Mouse (Mus musculus) liver, embryonic 14.5 days (tissue): ENCODE results near the gene Sowahb. TPM values are rescaled to one million over a fixed set of nuclear protein-coding genes. Genes with fewer than 3 reads are reported as not detected.

Source experiments
- ATAC-seq: fragments of 200-750 bp; cut with Nextera tagmentation; 2 replicates; pipeline ENCODE4 v1.8.0; 2017; ENCODE audit warnings: moderate number of reproducible peaks, mild to moderate bottlenecking, moderate library complexity; ENCODE audit not compliant: insufficient read depth
- DNase-seq, 3 experiments: peaks; one replicate each; pipeline ENCODE4 v3.0.0-alpha.2; 2012 to 2013; ENCODE audit warnings: low read depth in 3 of 3, low spot score in 3 of 3
- H3K27ac ChIP-seq: fragments of 300-500 bp; sonication (generic); 2 replicates; pipeline ENCODE4 v1.5.1; 2014; ENCODE audit warnings: moderate library complexity, mild to moderate bottlenecking, control low read depth, inconsistent platforms
- H3K27me3 ChIP-seq: fragments of 300-500 bp; sonication (generic); 2 replicates; pipeline ENCODE4 v1.6.1; 2014; ENCODE audit warnings: mild to moderate bottlenecking, low read length, moderate library complexity; ENCODE audit not compliant: control insufficient read depth, insufficient read depth
- H3K36me3 ChIP-seq: fragments of 300-500 bp; sonication (generic); replicated peaks from 2 replicates; pipeline ENCODE4 v1.6.1; 2014; ENCODE audit warnings: low read depth; ENCODE audit not compliant: control insufficient read depth, insufficient read depth
- H3K4me1 ChIP-seq, 2 experiments: fragments of 200-500 bp in 1 of 2; fragments of 300-500 bp in 1 of 2; sonication (generic) in 1 of 2; replicated peaks; 2 replicates each; pipeline ENCODE4 v1.6.1; 2012 to 2014; ENCODE audit warnings: antibody characterized with exemption in 1 of 2, inconsistent platforms in 1 of 2, low read length in 1 of 2; ENCODE audit not compliant: control insufficient read depth in 2 of 2, insufficient read depth in 2 of 2
- H3K4me2 ChIP-seq: fragments of 300-500 bp; sonication (generic); 2 replicates; pipeline ENCODE4 v1.6.1; 2014; ENCODE audit warnings: low read depth, mild to moderate bottlenecking, control low read depth, moderate library complexity
- H3K4me3 ChIP-seq, 2 experiments: fragments of 200-500 bp in 1 of 2; fragments of 300-500 bp in 1 of 2; sonication (generic) in 1 of 2; 2 replicates each; pipeline ENCODE4 v1.5.1; 2012 to 2014; ENCODE audit warnings: low read depth in 2 of 2, low read length in 2 of 2, mild to moderate bottlenecking in 2 of 2, control low read depth in 1 of 2, inconsistent platforms in 1 of 2, moderate library complexity in 1 of 2; ENCODE audit not compliant: insufficient read depth in 1 of 2
- H3K9ac ChIP-seq: fragments of 300-500 bp; sonication (generic); replicated peaks from 2 replicates; pipeline ENCODE4 v1.6.1; 2014; ENCODE audit warnings: mild to moderate bottlenecking, control low read depth, moderate library complexity
- H3K9me3 ChIP-seq: fragments of 300-500 bp; sonication (generic); 2 replicates; pipeline ENCODE4 v1.6.1; 2016; ENCODE audit warnings: low read length, mixed read lengths; ENCODE audit not compliant: control insufficient read depth
- CTCF ChIP-seq: IDR thresholded peaks from 2 replicates; pipeline ENCODE4 v1.5.1; 2016; ENCODE audit warnings: antibody characterized with exemption, low read depth, control low read depth
- EP300 ChIP-seq: IDR thresholded peaks from 2 replicates; pipeline ENCODE4 v1.6.1; 2016; ENCODE audit warnings: antibody characterized with exemption, low read depth
- WGBS: fragments of 180-500 bp; shearing (Covaris S2); extraction: QIAGEN DNeasy Blood & Tissue Kit; methylation state at CpG from one replicate; pipeline ENCODE4 v1.1.7; 2014; ENCODE audit not compliant: insufficient replicate concordance; 5-methylcytosine and 5-hydroxymethylcytosine counted together
- polyA plus RNA-seq, 2 experiments: library from polyadenylated mRNA; depleted of rRNA in 1 of 2; stranded (reverse) in 1 of 2; unstranded in 1 of 2; fragments of >200 nt; fragmentation: Nextera tagmentation in 1 of 2; extraction: Ambion mirVana in 1 of 2; gene quantifications; 2 replicates each; pipeline versions ENCODE4 v1.2.1 to v1.2.3; 2012 to 2014

Gene Sowahb
- polyA plus RNA-seq, 2 experiments = 0.50 to 0.83 TPM

GRCm38 (mm10) chr5:92998494-92999016 lies 46.3 kb downstream of the Sowahb start:
- H3K27me3 ChIP-seq = no peaks in the 10 kb centered on the region
- no peaks in the 10 kb centered on the region for H3K36me3 ChIP-seq
- H3K9ac ChIP-seq = no peak overlapping the region
- ATAC-seq (no peak), DNase-seq (no peak)
- no peak overlapping the region for H3K27ac ChIP-seq
- H3K4me1 ChIP-seq = peaks cover 0 to 8% of the 10 kb centered on the region in 2 experiments; a peak in 1 of 4 replicates
- no peak overlapping the region for H3K4me2 ChIP-seq
- H3K4me3 ChIP-seq = no peak overlapping the region
- WGBS = 38% methylated on average over 5 of the region's 5 CpGs
- TF ChIP-seq EP300 (no peak), CTCF (no peak)
- no peaks in the 10 kb centered on the region for H3K9me3 ChIP-seq

DNA sequence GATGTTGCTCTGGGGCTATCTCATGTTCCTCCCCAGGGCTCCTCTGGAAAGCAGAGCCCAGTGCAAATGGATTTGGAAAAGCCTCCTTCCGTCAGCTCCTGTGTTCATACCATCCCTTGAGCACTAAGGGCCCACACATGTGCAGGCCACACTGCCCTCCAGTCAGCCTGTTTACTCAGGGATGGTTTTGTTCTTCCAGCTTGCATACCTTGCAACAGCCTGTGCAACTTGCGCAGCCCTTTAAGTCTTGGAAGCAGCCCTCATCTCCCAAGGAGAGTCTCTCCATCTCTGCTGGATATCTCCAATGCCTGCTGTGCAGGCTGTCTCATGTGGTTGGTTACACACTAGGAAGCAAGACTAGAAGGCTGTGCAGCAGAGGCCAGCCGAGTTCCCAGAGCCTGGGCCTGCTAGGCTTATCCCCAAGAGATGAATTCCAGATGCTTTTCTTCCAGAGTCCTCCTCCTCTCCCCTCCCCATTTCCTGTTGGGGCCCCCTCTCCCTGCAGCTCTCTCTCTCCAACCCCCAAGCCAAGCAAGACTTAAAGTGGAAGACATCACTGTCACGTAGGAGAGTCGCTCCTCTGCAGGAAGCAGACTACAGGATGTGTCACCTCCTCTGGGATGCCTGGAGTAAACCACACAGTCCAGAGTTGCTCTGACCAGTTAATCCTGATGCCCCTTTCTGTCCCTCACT lies 47.2 kb downstream of the Sowahb start:
- Histone ChIP-seq H3K9me3 (no peaks in the 10 kb centered on the region), H3K4me2 (no peak overlapping the region), H3K4me1 (peaks cover 0 to 8% of the 10 kb centered on the region in 2 experiments; a peak in 1 of 4 replicates), H3K4me3 (no peak overlapping the region), H3K36me3 (no peaks in the 10 kb centered on the region), H3K9ac (no peak overlapping the region), H3K27ac (no peak overlapping the region), H3K27me3 (no peaks in the 10 kb centered on the region)
- DNase-seq (no peak), ATAC-seq (peak; percentile 60)
- TF ChIP-seq CTCF = no peak
- TF ChIP-seq EP300 = no peak
- WGBS = 55% methylated on average over 5 of the region's 5 CpGs

DNA sequence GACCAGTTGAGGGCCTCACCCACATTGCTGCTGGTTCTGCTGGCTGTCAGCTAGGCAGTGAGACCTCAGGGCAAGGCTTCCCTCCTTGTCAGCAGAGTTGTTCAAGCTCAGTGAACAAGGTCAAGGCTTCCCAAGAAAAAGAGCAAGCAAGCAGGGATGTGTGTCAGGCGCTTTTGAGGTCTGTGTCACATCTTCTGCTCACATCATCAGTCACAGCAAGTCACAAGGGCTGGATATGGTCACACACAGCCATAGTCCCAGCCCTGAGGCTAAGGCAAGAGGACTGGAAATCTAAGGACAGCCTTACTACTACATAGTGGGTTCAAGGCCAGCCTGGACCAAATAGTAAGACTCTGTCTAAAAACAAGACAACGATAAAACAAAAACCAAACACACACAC lies 50.0 kb downstream of the Sowahb start:
- no peak for DNase-seq
- Histone ChIP-seq H3K9me3 (no peaks in the 10 kb centered on the region), H3K36me3 (no peaks in the 10 kb centered on the region), H3K4me3 (no peak overlapping the region), H3K4me2 (no peak overlapping the region), H3K9ac (no peak overlapping the region), H3K27ac (no peak overlapping the region), H3K27me3 (no peaks in the 10 kb centered on the region), H3K4me1 (peaks cover 0 to 6% of the 10 kb centered on the region in 2 experiments; a peak in 1 of 4 replicates)
- 47% methylated on average over 2 of the region's 2 CpGs for WGBS
- ATAC-seq = no peak
- no peak for TF ChIP-seq CTCF
- TF ChIP-seq EP300 = no peak

GRCm38 (mm10) chr5:92994309-92994708 lies 50.5 kb downstream of the Sowahb start:
- Histone ChIP-seq H3K36me3 (no peaks in the 10 kb centered on the region), H3K27ac (no peak overlapping the region), H3K4me1 (peaks cover 0 to 6% of the 10 kb centered on the region in 2 experiments; a peak in 1 of 4 replicates), H3K9ac (no peak overlapping the region), H3K4me2 (no peak overlapping the region), H3K9me3 (no peaks in the 10 kb centered on the region), H3K27me3 (no peaks in the 10 kb centered on the region), H3K4me3 (no peak overlapping the region)
- 45% methylated on average over 6 of the region's 6 CpGs for WGBS
- no peak for TF ChIP-seq CTCF
- TF ChIP-seq EP300 = no peak
- ATAC-seq = no peak
- no peak for DNase-seq

- ATAC-seq (no peak), DNase-seq (no peak)
- 45% methylated on average over 3 of the region's 3 CpGs for WGBS
- H3K27me3 ChIP-seq = no peaks in the 10 kb centered on the region
- H3K27ac ChIP-seq = no peak overlapping the region
- H3K4me1 ChIP-seq = peaks cover 0 to 3% of the 10 kb centered on the region in 2 experiments; a peak in 1 of 4 replicates
- H3K36me3 ChIP-seq = no peaks in the 10 kb centered on the region
- no peak overlapping the region for H3K4me3 ChIP-seq
- H3K4me2 ChIP-seq = no peak overlapping the region
- no peak for TF ChIP-seq EP300
- no peak for TF ChIP-seq CTCF
- H3K9ac ChIP-seq = no peak overlapping the region
- H3K9me3 ChIP-seq = no peaks in the 10 kb centered on the region
Observed at GRCm38 (mm10) chr5:92992106-92992505, 52.7 kb downstream of the Sowahb start.

Other genes starting within 250 kb of the Sowahb start
- 11.1 and 13.8 TPM in 2 replicates for gene Sept11, start 48.4 kb upstream of the Sowahb start, polyA plus RNA-seq (2012; rRNA removed)
- gene Sept11, start 48.4 kb upstream of the Sowahb start, polyA plus RNA-seq (2014; fragmentation: Nextera tagmentation; extraction: Ambion mirVana) = 18.6 and 21.4 TPM in 2 replicates
- 21.0 and 21.7 TPM in 2 replicates for gene Ccni, start 161.5 kb upstream of the Sowahb start, polyA plus RNA-seq (2012; rRNA removed)
- 39.3 and 41.6 TPM in 2 replicates for gene Ccni, start 161.5 kb upstream of the Sowahb start, polyA plus RNA-seq (2014; fragmentation: Nextera tagmentation; extraction: Ambion mirVana)
- gene 2010109A12Rik, start 161.5 kb upstream of the Sowahb start, polyA plus RNA-seq (2012; rRNA removed) = 0.30 and 0.55 TPM in 2 replicates
- gene 2010109A12Rik, start 161.5 kb upstream of the Sowahb start, polyA plus RNA-seq (2014; fragmentation: Nextera tagmentation; extraction: Ambion mirVana) = 1.2 and 1.5 TPM in 2 replicates
- gene Ccng2, start 222.2 kb upstream of the Sowahb start, polyA plus RNA-seq (2012; rRNA removed) = 6.9 and 8.2 TPM in 2 replicates
- 14.6 and 15.8 TPM in 2 replicates for gene Ccng2, start 222.2 kb upstream of the Sowahb start, polyA plus RNA-seq (2014; fragmentation: Nextera tagmentation; extraction: Ambion mirVana)